Mouse (Mus musculus) liver, embryonic 14.5 days (tissue): ENCODE data around the gene Raly.

Experiments used
- CTCF ChIP-seq: IDR thresholded peaks from 2 replicates; pipeline ENCODE4 v1.5.1; 2016; ENCODE audit warnings: antibody characterized with exemption, low read depth, control low read depth
- EP300 ChIP-seq: IDR thresholded peaks from 2 replicates; pipeline ENCODE4 v1.6.1; 2016; ENCODE audit warnings: antibody characterized with exemption, low read depth

DNA sequence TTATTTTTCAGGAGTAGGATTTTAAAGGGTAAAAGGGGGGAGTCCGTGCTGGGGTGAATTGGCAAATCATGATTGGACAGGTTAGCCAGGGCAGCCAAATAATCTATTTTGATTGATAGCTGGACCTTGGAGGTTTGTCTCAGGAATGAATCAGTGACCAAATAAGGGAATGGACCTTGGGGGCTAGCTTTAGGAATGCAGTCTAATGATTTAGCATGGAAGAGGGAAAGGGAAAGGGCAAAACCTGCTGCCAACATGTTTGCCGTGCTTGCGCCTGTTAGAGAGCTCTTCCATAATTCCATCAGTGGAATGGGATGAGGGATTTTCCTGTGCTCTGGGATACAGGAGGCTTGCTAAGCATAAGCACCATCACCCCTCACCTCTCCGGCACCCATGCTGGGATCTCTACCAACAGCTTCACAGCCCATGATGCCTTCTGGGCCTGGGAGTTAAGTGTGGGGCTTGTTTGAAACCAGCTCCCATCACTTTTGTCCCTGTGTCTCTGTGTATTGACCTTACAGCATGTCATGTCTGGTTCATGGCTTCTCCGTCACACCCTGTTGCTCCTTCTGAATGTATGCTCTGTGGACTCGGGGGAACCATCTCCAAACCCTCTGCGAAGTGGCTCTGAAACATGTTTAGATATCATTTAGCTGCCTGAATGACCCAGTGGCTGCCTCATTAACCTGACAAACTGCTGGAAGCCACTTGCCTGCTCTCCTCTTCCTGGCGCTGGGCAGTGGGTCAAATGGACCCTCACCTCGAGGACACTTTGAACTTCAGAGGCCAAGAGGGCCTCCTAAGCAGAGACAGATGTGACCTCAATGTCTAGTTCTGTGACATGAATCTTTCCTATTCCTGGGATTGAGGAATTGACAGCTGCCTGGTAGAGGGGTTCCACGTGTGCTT is 47.7 kb upstream of the Raly start:
- TF ChIP-seq CTCF, result no peak
- TF ChIP-seq EP300, result no peak
